Mouse (Mus musculus): Measurements from ENCODE around the gene Cntrl.

Gene Cntrl

GRCm38 (mm10) chr2:35109141-35109923 is at the start of gene Cntrl:
Gene Cntrl (plus strand): TSS chr2:35109492.
- peak; percentile 89 to 96 for DNase-seq (ENCODE audit: low spot score in 2 of 2)

- no peak for DNase-seq (ENCODE audit: low spot score in 2 of 2)
These were observed 49.0 kb upstream of the Cntrl start for GRCm38 (mm10) chr2:35060256-35060655.

GRCm38 (mm10) chr2:35060897-35061296 is 48.4 kb upstream of the Cntrl start:
- DNase-seq (ENCODE audit: low spot score in 2 of 2): no peak

GRCm38 (mm10) chr2:35061338-35061737 is 48.0 kb upstream of the Cntrl start, which contains the start of gene Hc:
Gene Hc (minus strand): TSS chr2:35061438.
- DNase-seq (ENCODE audit: low spot score in 2 of 2): no peak

GRCm38 (mm10) chr2:35063333-35064030 is 45.8 kb upstream of the Cntrl start:
- DNase-seq (ENCODE audit: low spot score in 2 of 2): no peak

- DNase-seq (ENCODE audit: low spot score in 2 of 2): no peak
These were observed 42.7 kb upstream of the Cntrl start for GRCm38 (mm10) chr2:35066525-35067082.

- DNase-seq (ENCODE audit: low spot score in 2 of 2): no peak
These were observed 42.2 kb upstream of the Cntrl start for GRCm38 (mm10) chr2:35067117-35067516.

GRCm38 (mm10) chr2:35069124-35069523 is 40.2 kb upstream of the Cntrl start:
- DNase-seq (ENCODE audit: low spot score in 2 of 2): no peak

- DNase-seq (ENCODE audit: low spot score in 2 of 2): no peak
These were observed 39.0 kb upstream of the Cntrl start for GRCm38 (mm10) chr2:35070275-35070674.

- no peak for DNase-seq (ENCODE audit: low spot score in 2 of 2)
These were observed 36.7 kb upstream of the Cntrl start for GRCm38 (mm10) chr2:35072547-35072946.

- DNase-seq (ENCODE audit: low spot score in 2 of 2): no peak
These were observed 35.0 kb upstream of the Cntrl start for GRCm38 (mm10) chr2:35074328-35074727.

- DNase-seq (ENCODE audit: low spot score in 2 of 2): no peak
These were observed 30.1 kb upstream of the Cntrl start for GRCm38 (mm10) chr2:35079166-35079565.

GRCm38 (mm10) chr2:35087418-35087817 is 21.9 kb upstream of the Cntrl start:
- DNase-seq (ENCODE audit: low spot score in 2 of 2): peak; percentile 14 to 17

- no peak for DNase-seq (ENCODE audit: low spot score in 2 of 2)
These were observed 8.8 kb upstream of the Cntrl start for GRCm38 (mm10) chr2:35100529-35100928.

- no peak for DNase-seq (ENCODE audit: low spot score in 2 of 2)
These were observed 7.8 kb upstream of the Cntrl start, which contains the start of gene AI182371 for GRCm38 (mm10) chr2:35101443-35101842. Gene AI182371 (minus strand): TSS chr2:35101543.

GRCm38 (mm10) chr2:35102777-35103176 is 6.5 kb upstream of the Cntrl start:
- no peak for DNase-seq (ENCODE audit: low spot score in 2 of 2)

- no peak for DNase-seq (ENCODE audit: low spot score in 2 of 2)
These were observed 5.7 kb upstream of the Cntrl start for GRCm38 (mm10) chr2:35103558-35103957.

GRCm38 (mm10) chr2:35104843-35105242 is 4.4 kb upstream of the Cntrl start:
- DNase-seq (ENCODE audit: low spot score in 2 of 2): no peak

- no peak for DNase-seq (ENCODE audit: low spot score in 2 of 2)
These were observed 1.2 kb upstream of the Cntrl start for GRCm38 (mm10) chr2:35107984-35108635.

GRCm38 (mm10) chr2:35108712-35109111 is 580 bp upstream of the Cntrl start:
- DNase-seq (ENCODE audit: low spot score in 2 of 2): peak; percentile 54

GRCm38 (mm10) chr2:35109924-35110304 is 622 bp downstream of the Cntrl start:
- no peak for DNase-seq (ENCODE audit: low spot score in 2 of 2)

GRCm38 (mm10) chr2:35110521-35110920 is 1.2 kb downstream of the Cntrl start:
- no peak for DNase-seq (ENCODE audit: low spot score in 2 of 2)

Data from right cerebral cortex, adult 2 months (tissue).